Mouse (Mus musculus): ENCODE measurements around the gene Polr1d. TPM values are rescaled to one million over a fixed set of nuclear protein-coding genes. Genes with fewer than 3 reads are reported as not detected.

The Polr1d gene
- polyA plus RNA-seq, 1 experiment, result 85.0 TPM

DNA sequence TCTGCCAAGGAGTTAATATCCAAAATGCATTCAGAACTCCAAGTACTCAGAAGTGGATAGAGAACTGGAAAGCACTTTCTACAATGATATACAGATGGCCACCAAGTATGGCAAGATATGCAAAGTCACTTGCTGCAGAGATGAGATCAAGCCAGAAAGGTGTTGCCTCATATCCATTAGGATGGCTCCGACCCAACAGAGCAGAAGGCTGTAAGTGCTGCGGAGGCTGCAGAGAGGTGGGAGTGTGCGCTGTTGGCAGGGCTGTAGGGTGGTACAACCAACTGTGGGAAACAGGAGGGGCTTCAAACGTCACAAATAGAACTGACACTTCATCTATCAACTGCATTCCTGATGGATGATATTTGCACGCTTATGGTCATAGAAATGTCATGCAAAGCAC, 8.0 kb upstream of the Polr1d start:
- DNase-seq, result peak; percentile 80 to 90
- TF ChIP-seq CTCF (IDR thresholded peaks at IDR 0.05; ENCODE audit: borderline replicate concordance, insufficient read depth, low read depth, low read length) (no peak), POLR2A (IDR thresholded peaks at IDR 0.05; ENCODE audit: borderline replicate concordance, insufficient read depth, low read length) (no peak)
- no peaks in the 10 kb centered on the region for H3K27me3 ChIP-seq (ENCODE audit: control insufficient read depth, insufficient read depth, low read length)
- WGBS, result 12% methylated on average over 5 of the region's 5 CpGs
- peak overlapping the region; percentile 79 for H3K27ac ChIP-seq (ENCODE audit: insufficient read depth, low read length)
- H3K4me1 ChIP-seq (ENCODE audit: control insufficient read depth, insufficient read depth, low read length), result peaks cover 42% of the 10 kb centered on the region
- no peak overlapping the region for H3K4me3 ChIP-seq (replicated peaks; ENCODE audit: insufficient read depth, low read depth, low read length)

DNA sequence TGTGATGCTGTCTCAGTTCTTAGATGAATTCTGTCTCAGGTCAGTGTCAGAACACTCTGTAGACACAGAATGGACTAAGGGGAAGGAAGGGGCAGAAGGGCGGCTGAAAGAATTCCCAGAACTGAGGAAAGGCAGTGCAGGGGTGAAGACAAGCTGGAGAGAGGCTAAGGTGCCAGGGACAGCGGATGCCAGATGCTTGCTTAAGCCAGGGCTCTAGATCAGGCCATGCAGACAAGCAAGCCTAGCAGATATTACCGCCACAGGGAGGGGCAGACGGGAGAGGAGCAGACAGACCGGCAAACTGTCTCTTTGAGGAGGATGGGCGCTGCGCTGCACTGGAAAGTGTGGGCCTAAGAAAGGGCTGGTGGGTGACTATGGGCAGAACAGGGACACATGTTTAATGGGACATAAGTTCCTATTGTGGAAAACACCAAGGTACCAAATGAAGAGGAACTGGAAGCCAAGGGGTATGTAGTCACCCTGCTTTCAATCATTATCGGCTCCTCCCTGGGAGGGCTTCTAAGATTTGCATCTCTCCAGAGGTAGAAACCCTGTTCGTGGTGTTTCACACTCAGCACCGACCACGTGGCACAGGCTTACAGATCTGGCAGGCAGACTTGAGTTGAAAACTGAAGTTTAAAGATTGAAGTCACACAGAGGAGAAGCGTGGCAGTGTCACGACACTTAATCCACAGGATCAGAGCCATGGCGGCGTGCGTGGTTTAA, 5.9 kb upstream of the Polr1d start:
- TF ChIP-seq CTCF (IDR thresholded peaks at IDR 0.05; ENCODE audit: borderline replicate concordance, insufficient read depth, low read depth, low read length) (no peak), POLR2A (IDR thresholded peaks at IDR 0.05; ENCODE audit: borderline replicate concordance, insufficient read depth, low read length) (no peak)
- H3K4me1 ChIP-seq (ENCODE audit: control insufficient read depth, insufficient read depth, low read length), result peaks cover 33% of the 10 kb centered on the region
- 63% methylated on average over 16 of the region's 16 CpGs for WGBS
- H3K27ac ChIP-seq (ENCODE audit: insufficient read depth, low read length), result peak overlapping the region; percentile 66
- DNase-seq, result no peak
- no peaks in the 10 kb centered on the region for H3K27me3 ChIP-seq (ENCODE audit: control insufficient read depth, insufficient read depth, low read length)
- no peak overlapping the region for H3K4me3 ChIP-seq (replicated peaks; ENCODE audit: insufficient read depth, low read depth, low read length)

DNA sequence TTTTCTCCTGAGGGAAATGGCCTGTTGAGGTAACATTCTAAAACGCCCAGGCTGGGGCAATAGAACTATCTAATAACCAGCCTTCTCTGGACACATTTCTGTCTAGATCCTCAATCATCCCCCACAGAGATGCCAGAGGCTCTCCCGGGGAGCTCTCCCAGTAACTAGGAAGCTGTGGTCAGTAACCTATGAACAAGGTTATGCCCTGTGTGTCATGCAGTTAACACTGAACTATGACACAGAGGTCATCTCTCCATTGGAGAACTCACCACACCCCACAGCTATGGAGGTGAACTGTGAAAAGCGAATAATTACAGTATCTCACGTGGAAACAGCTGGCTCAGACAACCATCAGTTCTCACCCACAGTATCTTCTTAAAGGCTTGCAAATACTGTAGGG, 5.0 kb upstream of the Polr1d start:
- TF ChIP-seq POLR2A (IDR thresholded peaks at IDR 0.05; ENCODE audit: borderline replicate concordance, insufficient read depth, low read length) (no peak), CTCF (IDR thresholded peaks at IDR 0.05; ENCODE audit: borderline replicate concordance, insufficient read depth, low read depth, low read length) (no peak)
- no peak for DNase-seq
- 61% methylated on average over 4 of the region's 4 CpGs for WGBS
- no peak overlapping the region for H3K4me3 ChIP-seq (replicated peaks; ENCODE audit: insufficient read depth, low read depth, low read length)
- no peaks in the 10 kb centered on the region for H3K27me3 ChIP-seq (ENCODE audit: control insufficient read depth, insufficient read depth, low read length)
- H3K27ac ChIP-seq (ENCODE audit: insufficient read depth, low read length), result no peak overlapping the region
- peaks cover 32% of the 10 kb centered on the region for H3K4me1 ChIP-seq (ENCODE audit: control insufficient read depth, insufficient read depth, low read length)

- Histone ChIP-seq H3K4me1 (ENCODE audit: control insufficient read depth, insufficient read depth, low read length) (peaks cover 31% of the 10 kb centered on the region), H3K27me3 (ENCODE audit: control insufficient read depth, insufficient read depth, low read length) (no peaks in the 10 kb centered on the region), H3K4me3 (replicated peaks; ENCODE audit: insufficient read depth, low read depth, low read length) (no peak overlapping the region), H3K27ac (ENCODE audit: insufficient read depth, low read length) (no peak overlapping the region)
- no peak for DNase-seq
- 68% methylated on average over 6 of the region's 6 CpGs for WGBS
- TF ChIP-seq POLR2A (IDR thresholded peaks at IDR 0.05; ENCODE audit: borderline replicate concordance, insufficient read depth, low read length) (no peak), CTCF (IDR thresholded peaks at IDR 0.05; ENCODE audit: borderline replicate concordance, insufficient read depth, low read depth, low read length) (no peak)
Observed at GRCm38 (mm10) chr5:147073805-147074204, 3.0 kb upstream of the Polr1d start.

DNA sequence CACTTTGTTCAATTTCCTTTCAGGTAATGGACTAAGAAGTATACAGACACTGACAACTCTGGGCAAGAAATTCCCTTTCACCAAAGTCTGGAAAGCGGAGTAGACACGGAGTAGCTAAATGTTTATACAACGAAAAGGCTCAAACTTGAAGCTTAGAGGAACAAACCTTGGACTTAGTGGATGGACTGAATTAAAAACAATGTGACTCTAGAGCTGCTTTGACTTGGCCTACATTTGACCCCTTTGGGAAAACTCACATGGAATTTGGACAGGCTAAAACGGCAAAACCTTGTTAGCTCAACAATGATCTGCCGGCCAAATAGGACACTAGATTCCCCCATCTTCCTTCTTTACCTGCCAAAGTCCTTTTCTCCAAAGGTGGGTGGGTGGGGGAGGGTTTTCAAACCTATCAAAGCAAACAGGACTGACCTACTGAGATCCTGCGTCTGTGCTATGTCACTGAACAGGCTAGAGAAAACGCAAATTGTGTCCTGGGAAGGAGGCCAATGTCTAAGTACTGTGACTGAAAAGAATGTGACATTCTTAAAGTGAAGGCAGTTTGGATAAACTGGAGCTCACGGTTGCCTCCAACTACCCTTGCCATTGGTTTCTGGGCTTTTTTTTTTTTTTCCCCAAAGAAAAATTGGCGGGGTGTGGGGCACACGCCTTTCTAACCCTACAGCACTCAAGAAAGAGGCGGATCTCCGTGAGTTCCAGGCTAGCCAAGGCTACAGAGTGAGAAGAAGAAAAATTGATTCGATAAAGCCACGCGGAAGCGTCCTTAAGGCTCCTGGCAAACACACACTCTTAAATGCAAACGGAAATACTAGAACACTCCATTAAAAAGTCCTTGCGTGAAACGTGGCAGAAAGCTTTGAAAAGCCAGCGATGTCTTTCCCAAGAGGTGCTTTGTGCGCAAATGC, 1.5 kb upstream of the Polr1d start:
- peak in 1 of 2 experiments; percentile 74 for DNase-seq
- H3K4me3 ChIP-seq (replicated peaks; ENCODE audit: insufficient read depth, low read depth, low read length), result peak overlapping the region; percentile 85
- H3K4me1 ChIP-seq (ENCODE audit: control insufficient read depth, insufficient read depth, low read length), result peaks cover 19% of the 10 kb centered on the region
- 5% methylated on average over 21 of the region's 21 CpGs for WGBS
- H3K27me3 ChIP-seq (ENCODE audit: control insufficient read depth, insufficient read depth, low read length), result no peaks in the 10 kb centered on the region
- TF ChIP-seq POLR2A (IDR thresholded peaks at IDR 0.05; ENCODE audit: borderline replicate concordance, insufficient read depth, low read length), result peak; percentile 28; the same call in 1 of the 2 replicates
- TF ChIP-seq CTCF (IDR thresholded peaks at IDR 0.05; ENCODE audit: borderline replicate concordance, insufficient read depth, low read depth, low read length), result no peak
- H3K27ac ChIP-seq (ENCODE audit: insufficient read depth, low read length), result peak overlapping the region; percentile 87

- Histone ChIP-seq H3K4me1 (ENCODE audit: control insufficient read depth, insufficient read depth, low read length) (peaks cover 13% of the 10 kb centered on the region; the same call in 1 of the 2 replicates), H3K27ac (ENCODE audit: insufficient read depth, low read length) (peak within 1 kb of the TSS; percentile 87), H3K27me3 (ENCODE audit: control insufficient read depth, insufficient read depth, low read length) (no peaks in the 10 kb centered on the region), H3K4me3 (replicated peaks; ENCODE audit: insufficient read depth, low read depth, low read length) (peak within 1 kb of the TSS; percentile 85)
- peak; percentile 99 for DNase-seq
- WGBS, result under 1% methylated on average over 65 of the region's 65 CpGs
- TF ChIP-seq POLR2A (IDR thresholded peaks at IDR 0.05; ENCODE audit: borderline replicate concordance, insufficient read depth, low read length), result peak; percentile 52; the same call in 1 of the 2 replicates
- TF ChIP-seq CTCF (IDR thresholded peaks at IDR 0.05; ENCODE audit: borderline replicate concordance, insufficient read depth, low read depth, low read length), result peak; percentile 34; the same call in 1 of the 2 replicates
Observed at GRCm38 (mm10) chr5:147076026-147076798, 638 bp upstream of the Polr1d start, which contains the start of gene Lnx2. Gene Lnx2, minus strand, starts transcription at chr5:147076586.
